Mouse (Mus musculus) splenic B cell, adult 2 months (primary cell): Measurements from ENCODE around the gene Wwox.
"Not testable (repeated sequence)": the region's sequence is repeated elsewhere in the genome, so short reads cannot be mapped to it uniquely, and the experiment has no call there.

ENCODE experiments used
- DNase-seq: peaks from one replicate; pipeline ENCODE4 v3.0.0-alpha.2; 2011; ENCODE audit warnings: low read depth, low spot score
- H3K27me3 ChIP-seq: 2 replicates; pipeline ENCODE4 v1.6.1; 2012; ENCODE audit warnings: mild to moderate bottlenecking, low read length, moderate library complexity, mixed read lengths; ENCODE audit not compliant: control insufficient read depth, poor library complexity, insufficient read depth, severe bottlenecking
- H3K36me3 ChIP-seq: 2 replicates; pipeline ENCODE4 v1.6.1; 2012; ENCODE audit warnings: mild to moderate bottlenecking, low read length, moderate library complexity, mixed read lengths; ENCODE audit not compliant: control insufficient read depth, poor library complexity, insufficient read depth, severe bottlenecking

Gene Wwox

GRCm38 (mm10) chr8:114807676-114808426 is 368.4 kb downstream of the Wwox start:
- no peaks in the 10 kb centered on the region for H3K27me3 ChIP-seq
- no peaks in the 10 kb centered on the region for H3K36me3 ChIP-seq
- no peak for DNase-seq

GRCm38 (mm10) chr8:114810470-114810869 is 371.0 kb downstream of the Wwox start:
- H3K36me3 ChIP-seq, result no peaks in the 10 kb centered on the region
- DNase-seq, result peak; percentile 8
- H3K27me3 ChIP-seq, result no peaks in the 10 kb centered on the region

- H3K27me3 ChIP-seq, result no peaks in the 10 kb centered on the region
- DNase-seq, result no peak
- H3K36me3 ChIP-seq, result no peaks in the 10 kb centered on the region
Observed at GRCm38 (mm10) chr8:114813830-114814229, 374.4 kb downstream of the Wwox start.

GRCm38 (mm10) chr8:114814769-114815736 is 375.6 kb downstream of the Wwox start:
- peak; percentile 72 for DNase-seq
- no peaks in the 10 kb centered on the region for H3K27me3 ChIP-seq
- H3K36me3 ChIP-seq, result no peaks in the 10 kb centered on the region

GRCm38 (mm10) chr8:114816343-114816742 is 376.9 kb downstream of the Wwox start:
- no peaks in the 10 kb centered on the region for H3K27me3 ChIP-seq
- H3K36me3 ChIP-seq, result no peaks in the 10 kb centered on the region
- peak; percentile 76 for DNase-seq

GRCm38 (mm10) chr8:114816949-114817348 is 377.5 kb downstream of the Wwox start:
- DNase-seq, result no peak
- no peaks in the 10 kb centered on the region for H3K36me3 ChIP-seq

GRCm38 (mm10) chr8:114821543-114821942 is 382.1 kb downstream of the Wwox start:
- DNase-seq, result no peak
- Histone ChIP-seq H3K36me3 (no peaks in the 10 kb centered on the region), H3K27me3 (no peaks in the 10 kb centered on the region)

More at GRCm38 (mm10) chr8:114816949-114817348, 377.5 kb downstream of the Wwox start:
- no peaks in the 10 kb centered on the region for H3K27me3 ChIP-seq

GRCm38 (mm10) chr8:114825460-114825859 is 386.0 kb downstream of the Wwox start:
- Histone ChIP-seq H3K36me3 (no peaks in the 10 kb centered on the region), H3K27me3 (no peaks in the 10 kb centered on the region)
- no peak for DNase-seq

- H3K27me3 ChIP-seq, result no peaks in the 10 kb centered on the region
- DNase-seq, result no peak
- H3K36me3 ChIP-seq, result no peaks in the 10 kb centered on the region
Observed at GRCm38 (mm10) chr8:114826991-114827390, 387.5 kb downstream of the Wwox start.

GRCm38 (mm10) chr8:114827810-114828209 is 388.4 kb downstream of the Wwox start:
- DNase-seq, result peak; percentile 56
- H3K36me3 ChIP-seq, H3K27me3 ChIP-seq: not testable (repeated sequence)

GRCm38 (mm10) chr8:114831595-114831994 is 392.1 kb downstream of the Wwox start:
- DNase-seq, result no peak
- H3K36me3 ChIP-seq, result no peaks in the 10 kb centered on the region
- H3K27me3 ChIP-seq, result no peaks in the 10 kb centered on the region

- Histone ChIP-seq H3K36me3 (no peaks in the 10 kb centered on the region), H3K27me3 (no peaks in the 10 kb centered on the region)
- no peak for DNase-seq
Observed at GRCm38 (mm10) chr8:114832251-114832774, 392.9 kb downstream of the Wwox start.

- no peaks in the 10 kb centered on the region for H3K36me3 ChIP-seq
- no peak for DNase-seq
- H3K27me3 ChIP-seq, result no peaks in the 10 kb centered on the region
Observed at GRCm38 (mm10) chr8:114834730-114835129, 395.3 kb downstream of the Wwox start.

GRCm38 (mm10) chr8:114839998-114840397 is 400.5 kb downstream of the Wwox start:
- H3K27me3 ChIP-seq, result no peaks in the 10 kb centered on the region
- H3K36me3 ChIP-seq, result no peaks in the 10 kb centered on the region
- no peak for DNase-seq

GRCm38 (mm10) chr8:114847666-114848065 is 408.2 kb downstream of the Wwox start:
- Histone ChIP-seq H3K36me3 (no peaks in the 10 kb centered on the region), H3K27me3 (no peaks in the 10 kb centered on the region)
- DNase-seq, result no peak
